Mouse (Mus musculus) liver, postnatal 0 days (tissue): Measurements from ENCODE around the gene Celsr1. TPM values are rescaled to one million over a fixed set of nuclear protein-coding genes. Genes with fewer than 3 reads are reported as not detected.
A peak's percentile ranks its signal among the peaks of the same experiment; 100 is the strongest.

ENCODE experiments used
- ATAC-seq: fragments of 200-750 bp; cut with Nextera tagmentation; 2 replicates; pipeline ENCODE4 v1.8.0; 2017; ENCODE audit warnings: mild to moderate bottlenecking, moderate library complexity
- DNase-seq: peaks from one replicate; pipeline ENCODE4 v3.0.0-alpha.2; 2016
- H3K27ac ChIP-seq: fragments of 300-500 bp; sonication (generic); 2 replicates; pipeline ENCODE4 v1.5.1; 2014; ENCODE audit warnings: antibody characterized with exemption, moderate library complexity, mild to moderate bottlenecking, low read depth
- H3K27me3 ChIP-seq: fragments of 300-500 bp; sonication (generic); 2 replicates; pipeline ENCODE4 v1.6.1; 2014; ENCODE audit warnings: low read length, control low read depth, mixed read lengths; ENCODE audit not compliant: insufficient read depth
- H3K36me3 ChIP-seq: fragments of 300-500 bp; sonication (generic); replicated peaks from 2 replicates; pipeline ENCODE4 v1.6.1; 2014; ENCODE audit warnings: mild to moderate bottlenecking, control low read depth, low read length, moderate library complexity, mixed read lengths; ENCODE audit not compliant: insufficient read depth
- H3K4me1 ChIP-seq: fragments of 300-500 bp; sonication (generic); 2 replicates; pipeline ENCODE4 v1.6.1; 2014; ENCODE audit warnings: antibody characterized with exemption, mild to moderate bottlenecking, control low read depth; ENCODE audit not compliant: insufficient read depth
- H3K4me2 ChIP-seq: fragments of 300-500 bp; sonication (generic); 2 replicates; pipeline ENCODE4 v1.6.1; 2014; ENCODE audit warnings: low read depth, mild to moderate bottlenecking, low read length, moderate library complexity, mixed read lengths
- H3K4me3 ChIP-seq: fragments of 300-500 bp; sonication (generic); 2 replicates; pipeline ENCODE4 v1.5.1; 2014; ENCODE audit warnings: low read depth, low read length
- H3K9ac ChIP-seq: fragments of 300-500 bp; sonication (generic); replicated peaks from 2 replicates; pipeline ENCODE4 v1.6.1; 2014; ENCODE audit warnings: mild to moderate bottlenecking, moderate library complexity
- H3K9me3 ChIP-seq: fragments of 300-500 bp; sonication (generic); 2 replicates; pipeline ENCODE4 v1.6.1; 2016; ENCODE audit warnings: mild to moderate bottlenecking, control low read depth, low read length, mixed read lengths
- CTCF ChIP-seq: sonication (generic); IDR thresholded peaks from 2 replicates; pipeline ENCODE4 v1.5.1; 2016; ENCODE audit warnings: antibody characterized with exemption, low read depth
- EP300 ChIP-seq: IDR thresholded peaks from 2 replicates; pipeline ENCODE4 v1.6.1; 2016; ENCODE audit warnings: antibody characterized with exemption, low read depth, mild to moderate bottlenecking
- WGBS: fragments of 180-500 bp; shearing (Covaris S2); extraction: QIAGEN DNeasy Blood & Tissue Kit; methylation state at CpG from one replicate; pipeline ENCODE4 v1.1.7; 2014; ENCODE audit not compliant: insufficient replicate concordance; 5-methylcytosine and 5-hydroxymethylcytosine counted together
- polyA plus RNA-seq: library from polyadenylated mRNA; unstranded; fragments of >200 nt; fragmentation: Nextera tagmentation; extraction: Ambion mirVana; gene quantifications from 2 replicates; pipeline ENCODE4 v1.2.1, GENCODE M21; 2015

Celsr1 gene
- polyA plus RNA-seq, 1 experiment from 2014 or later = 0.09 TPM

DNA sequence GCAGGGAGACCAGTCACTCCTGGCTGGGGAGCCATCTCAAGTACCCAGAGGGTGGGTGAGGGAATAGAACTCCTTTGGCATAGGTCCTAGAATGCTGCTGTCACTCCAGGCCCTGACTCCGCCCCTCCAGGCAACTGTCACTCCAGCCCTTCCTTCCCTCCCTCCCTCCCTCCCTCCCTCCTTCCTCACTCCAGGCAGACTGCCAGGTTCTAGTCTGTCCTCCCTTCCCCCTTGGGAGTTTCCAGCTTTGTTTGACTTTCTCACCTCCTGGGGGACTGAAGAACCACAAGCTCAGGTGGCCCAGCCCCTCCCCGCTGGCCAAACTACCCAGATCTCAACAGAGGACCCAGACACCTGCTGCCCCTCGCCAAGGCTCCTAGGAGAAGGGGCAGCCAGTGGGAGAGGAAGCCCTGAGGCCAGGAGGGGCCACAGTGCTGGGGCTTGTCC is 63.8 kb downstream of the Celsr1 start:
- H3K4me1 ChIP-seq = peaks cover 3% of the 10 kb centered on the region
- TF ChIP-seq EP300 = no peak
- TF ChIP-seq CTCF = no peak
- peak; percentile 54 for ATAC-seq
- H3K27ac ChIP-seq = no peak overlapping the region
- H3K9ac ChIP-seq = no peak overlapping the region
- H3K27me3 ChIP-seq = no peaks in the 10 kb centered on the region
- peak; percentile 62 for DNase-seq
- H3K36me3 ChIP-seq = no peaks in the 10 kb centered on the region
- H3K9me3 ChIP-seq = no peaks in the 10 kb centered on the region
- WGBS = 58% methylated on average over 3 of the region's 3 CpGs
- H3K4me2 ChIP-seq = 0 out of 2 replicates have a peak overlapping the region, but pooled peaks have one; percentile 6
- H3K4me3 ChIP-seq = no peak overlapping the region

DNA sequence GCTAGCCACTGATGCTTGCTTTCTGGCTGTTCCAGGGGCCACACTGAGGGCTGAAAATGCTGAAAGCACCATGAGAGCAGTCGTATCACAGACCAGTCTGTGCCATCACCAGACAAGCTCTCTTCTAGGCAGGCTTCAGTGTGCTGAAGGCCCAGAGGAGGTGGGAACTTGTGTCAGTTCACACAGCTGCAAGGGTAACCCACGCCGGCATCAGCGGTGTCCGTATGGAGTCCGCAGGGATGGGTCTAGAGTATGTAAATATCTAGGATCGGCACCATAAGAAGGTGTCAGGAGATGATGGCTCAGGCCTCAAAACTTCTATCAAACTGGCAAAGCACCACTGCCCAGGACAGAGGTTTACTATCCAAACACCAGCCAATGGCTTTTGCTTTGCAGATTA is 64.3 kb downstream of the Celsr1 start:
- Histone ChIP-seq H3K36me3 (no peaks in the 10 kb centered on the region), H3K9me3 (no peaks in the 10 kb centered on the region), H3K9ac (no peak overlapping the region), H3K4me3 (no peak overlapping the region), H3K27me3 (no peaks in the 10 kb centered on the region), H3K4me2 (no peak overlapping the region), H3K27ac (no peak overlapping the region), H3K4me1 (peaks cover 3% of the 10 kb centered on the region)
- no peak for ATAC-seq
- WGBS = 84% methylated on average over 7 of the region's 7 CpGs
- TF ChIP-seq CTCF = no peak
- no peak for TF ChIP-seq EP300
- no peak for DNase-seq

DNA sequence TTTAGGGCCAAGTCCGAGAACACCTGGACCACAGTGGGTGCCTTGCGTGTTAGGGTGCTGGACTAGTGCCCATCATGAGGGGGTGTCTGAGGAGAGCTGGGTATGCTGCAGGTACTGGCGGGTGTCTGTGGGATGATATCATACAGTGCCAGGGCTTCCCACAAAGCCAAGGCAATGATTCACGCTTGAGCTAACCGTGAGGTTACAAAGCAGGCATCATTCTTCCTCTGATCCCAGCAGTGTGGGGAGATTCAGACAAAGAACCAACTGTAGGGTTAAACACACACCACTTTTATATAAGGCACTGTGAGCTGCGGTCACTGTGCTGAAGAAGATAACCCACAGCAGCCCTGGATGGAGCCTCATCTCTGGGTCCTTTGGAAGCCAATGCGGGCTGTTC is 67.5 kb downstream of the Celsr1 start:
- no peak overlapping the region for H3K9ac ChIP-seq
- no peak overlapping the region for H3K4me2 ChIP-seq
- no peak for ATAC-seq
- peaks cover 7% of the 10 kb centered on the region for H3K4me1 ChIP-seq
- no peak overlapping the region for H3K4me3 ChIP-seq
- H3K27me3 ChIP-seq = no peaks in the 10 kb centered on the region
- H3K9me3 ChIP-seq = no peaks in the 10 kb centered on the region
- TF ChIP-seq EP300 (no peak), CTCF (no peak)
- no peak for DNase-seq
- 75% methylated on average over 7 of the region's 7 CpGs for WGBS
- no peaks in the 10 kb centered on the region for H3K36me3 ChIP-seq
- H3K27ac ChIP-seq = no peak overlapping the region

DNA sequence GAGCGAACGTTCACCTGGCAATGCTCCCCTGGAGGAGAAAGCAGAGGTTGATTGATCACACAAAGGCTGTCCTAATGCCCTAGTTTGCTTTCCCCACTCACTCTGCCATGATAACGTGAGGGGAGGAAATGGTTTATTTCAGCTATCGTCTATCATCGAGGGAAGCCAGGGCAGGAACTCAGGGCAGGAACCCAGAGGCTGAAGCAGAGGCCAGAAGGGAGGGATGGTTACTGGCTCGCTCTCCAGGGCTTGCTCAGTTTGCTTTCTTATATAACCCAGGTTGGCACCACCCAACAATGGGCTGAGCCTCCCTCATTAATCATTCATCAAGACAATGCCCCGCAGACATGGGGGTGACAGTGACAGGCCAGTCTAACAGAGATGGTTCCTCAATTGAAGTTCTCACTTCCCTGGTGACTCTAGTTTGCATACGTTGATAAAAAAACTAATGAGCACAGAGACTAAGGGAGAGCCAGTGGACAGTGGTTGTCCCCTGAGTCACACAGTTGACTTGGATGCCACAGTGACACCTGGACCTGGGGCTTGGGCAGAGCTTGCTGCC is 70.2 kb downstream of the Celsr1 start:
- H3K4me3 ChIP-seq = no peak overlapping the region
- no peaks in the 10 kb centered on the region for H3K27me3 ChIP-seq
- no peaks in the 10 kb centered on the region for H3K9me3 ChIP-seq
- H3K4me2 ChIP-seq = no peak overlapping the region
- TF ChIP-seq EP300 (no peak), CTCF (no peak)
- no peak overlapping the region for H3K27ac ChIP-seq
- DNase-seq = no peak
- peaks cover 4% of the 10 kb centered on the region; the same call in 1 of the 2 replicates for H3K4me1 ChIP-seq
- WGBS = 43% methylated on average over 8 of the region's 8 CpGs
- no peak for ATAC-seq
- H3K36me3 ChIP-seq = no peaks in the 10 kb centered on the region
- no peak overlapping the region for H3K9ac ChIP-seq

DNA sequence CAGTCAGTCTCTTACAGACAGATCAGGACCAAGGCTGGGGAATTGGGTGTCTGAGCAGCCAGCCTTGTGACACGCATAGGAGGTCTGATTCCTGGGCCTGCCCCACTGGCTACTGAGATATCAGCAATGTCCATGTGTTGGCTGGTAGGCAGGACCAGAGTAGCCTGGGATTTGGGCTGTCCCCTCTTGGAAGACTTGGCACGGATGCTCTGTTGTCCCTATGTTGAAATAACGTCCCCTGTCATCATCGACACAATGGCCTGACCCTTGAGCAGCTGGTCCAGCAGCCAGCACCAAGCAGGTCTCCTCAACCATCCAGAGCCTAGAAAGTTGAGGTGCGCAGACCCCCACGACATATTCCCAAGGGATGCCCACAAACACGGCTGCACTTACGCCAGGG is 70.9 kb downstream of the Celsr1 start:
- Histone ChIP-seq H3K4me1 (peaks cover 4% of the 10 kb centered on the region; the same call in 1 of the 2 replicates), H3K9me3 (no peaks in the 10 kb centered on the region), H3K27me3 (no peaks in the 10 kb centered on the region), H3K4me3 (no peak overlapping the region), H3K4me2 (no peak overlapping the region), H3K9ac (no peak overlapping the region), H3K36me3 (no peaks in the 10 kb centered on the region), H3K27ac (no peak overlapping the region)
- TF ChIP-seq CTCF (no peak), EP300 (no peak)
- WGBS = 87% methylated on average over 8 of the region's 8 CpGs
- ATAC-seq (no peak), DNase-seq (no peak)

DNA sequence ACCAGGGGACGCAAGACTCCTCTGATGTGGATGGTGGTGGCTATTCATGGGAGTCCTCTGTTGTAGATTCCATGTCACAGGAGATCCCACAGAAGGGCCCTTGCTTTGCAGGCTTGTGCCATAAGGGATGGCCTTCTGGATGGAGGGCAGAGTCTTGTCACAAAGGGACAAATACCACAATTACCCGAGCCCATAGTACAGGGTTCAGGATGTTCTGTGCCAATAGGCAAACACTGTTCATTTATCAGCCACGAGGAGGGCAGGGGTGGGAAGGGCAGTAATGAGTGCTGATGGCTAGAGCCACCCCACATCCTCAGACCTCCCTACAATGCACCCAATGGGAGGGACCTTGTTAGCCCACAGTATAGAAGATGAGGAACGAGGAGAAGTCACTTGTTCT is 71.9 kb downstream of the Celsr1 start:
- H3K4me2 ChIP-seq = no peak overlapping the region

More for the DNA sequence above, 71.9 kb downstream of the Celsr1 start:
- ATAC-seq (no peak), DNase-seq (no peak)
- Histone ChIP-seq H3K36me3 (no peaks in the 10 kb centered on the region), H3K4me3 (no peak overlapping the region), H3K4me1 (peaks cover 4% of the 10 kb centered on the region; the same call in 1 of the 2 replicates), H3K27me3 (no peaks in the 10 kb centered on the region), H3K9me3 (no peaks in the 10 kb centered on the region), H3K27ac (no peak overlapping the region), H3K9ac (no peak overlapping the region)
- TF ChIP-seq CTCF (no peak), EP300 (no peak)
- 75% methylated on average over 4 of the region's 4 CpGs for WGBS
